Mouse (Mus musculus): ENCODE data around the gene Olfml1. TPM values are rescaled to one million over a fixed set of nuclear protein-coding genes. Genes with fewer than 3 reads are reported as not detected.

The Olfml1 gene
- polyA plus RNA-seq, 1 experiment from 2014 or later: not detected

DNA sequence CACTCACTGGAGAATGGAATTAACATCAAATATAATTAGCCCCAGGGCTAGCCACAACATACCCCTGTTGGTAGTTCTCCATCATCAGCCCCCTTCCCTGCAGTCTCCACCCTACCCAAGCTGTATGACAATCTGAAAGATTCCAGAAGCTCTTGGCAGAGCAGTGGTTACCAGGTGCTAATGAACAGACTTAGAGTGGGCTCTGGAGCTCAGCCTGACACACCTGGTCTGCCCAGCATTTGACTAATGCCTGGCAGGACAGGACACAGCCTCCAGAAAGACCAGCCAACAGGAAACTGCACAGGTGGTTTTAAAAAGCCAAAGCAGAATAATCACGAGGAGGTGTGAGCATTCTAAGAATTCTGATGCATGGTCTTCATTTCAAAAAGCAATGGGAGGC, 13.8 kb upstream of the Olfml1 start:
- ChIA-PET POLR2A (no interaction called here), CTCF (no interaction called here)
- H3K27me3 ChIP-seq: no peaks in the 10 kb centered on the region
- no peak for ATAC-seq
- DNase-seq (ENCODE audit: low read depth, low spot score): no peak
- in situ Hi-C loops (cut with MboI; ENCODE audit: low pct_unique_long_range_greater_than_20kb): no loop called here
- no peak for TF ChIP-seq CTCF (IDR thresholded peaks at IDR 0.05)

DNA sequence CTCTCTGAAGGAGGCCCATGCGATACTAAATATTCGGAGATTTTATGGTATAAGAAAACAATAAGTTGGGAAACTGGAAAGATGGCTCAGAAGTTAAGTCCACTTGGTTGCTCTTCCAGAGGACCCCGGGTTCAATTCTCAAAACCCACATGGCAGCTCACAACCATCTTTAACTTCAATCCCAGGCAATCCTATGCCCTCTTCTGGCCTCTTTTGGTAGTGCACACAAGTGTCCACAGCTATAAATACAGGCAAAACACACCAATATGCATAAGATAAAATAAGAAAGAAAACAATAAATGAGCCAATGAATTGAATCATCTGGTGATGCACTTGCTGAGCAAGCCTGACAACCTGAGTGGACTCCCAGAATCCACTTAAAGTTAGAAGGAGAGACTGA, 11.3 kb upstream of the Olfml1 start:
- H3K27me3 ChIP-seq: no peaks in the 10 kb centered on the region
- ChIA-PET POLR2A (no interaction called here), CTCF (no interaction called here)
- in situ Hi-C loops (cut with MboI; ENCODE audit: low pct_unique_long_range_greater_than_20kb): no loop called here
- DNase-seq (ENCODE audit: low read depth, low spot score) (no peak), ATAC-seq (no peak)
- peak; percentile 46 for TF ChIP-seq CTCF (IDR thresholded peaks at IDR 0.05)

DNA sequence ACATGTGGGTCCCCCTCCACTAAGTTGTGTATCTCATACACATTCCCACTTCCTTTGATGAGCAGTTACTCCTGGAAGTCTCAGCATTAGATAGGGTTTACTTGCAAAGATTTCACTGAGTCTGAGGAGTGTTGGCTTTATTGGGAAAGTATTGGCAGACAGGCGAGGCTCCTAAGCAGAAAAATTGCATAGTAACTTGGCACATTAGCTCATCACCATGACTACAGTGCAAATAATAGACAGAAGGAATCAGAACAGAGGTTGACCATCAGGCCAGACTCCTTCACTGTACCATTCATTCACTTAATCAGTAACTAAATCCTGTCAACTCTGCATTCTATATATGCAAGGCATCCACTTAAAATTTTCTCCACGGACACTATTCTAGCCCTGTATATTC, 6.6 kb upstream of the Olfml1 start:
- TF ChIP-seq CTCF (IDR thresholded peaks at IDR 0.05): no peak
- in situ Hi-C loops (cut with MboI; ENCODE audit: low pct_unique_long_range_greater_than_20kb): no loop called here
- CTCF ChIA-PET: no interaction called here
- DNase-seq (ENCODE audit: low read depth, low spot score): no peak
- POLR2A ChIA-PET: no interaction called here
- no peak for ATAC-seq
- H3K27me3 ChIP-seq: no peaks in the 10 kb centered on the region

DNA sequence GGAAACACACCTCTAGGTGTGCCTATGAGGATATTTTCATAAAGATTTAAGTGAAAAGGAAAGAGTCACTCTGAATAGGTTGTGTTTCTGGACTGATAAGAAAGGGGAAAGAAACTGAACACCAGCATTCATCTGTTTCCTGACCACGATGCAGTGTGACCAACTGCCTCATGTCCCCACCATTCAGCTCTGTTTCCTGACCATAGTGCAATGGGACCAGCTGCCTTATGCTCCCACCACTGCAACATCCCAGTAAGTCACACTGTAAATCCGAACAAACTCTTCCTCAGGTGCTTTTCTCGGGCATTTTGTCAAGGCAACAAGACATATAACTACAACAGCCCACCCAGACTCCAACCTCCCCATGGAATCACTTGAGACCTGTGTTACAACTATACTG, 5.7 kb upstream of the Olfml1 start:
- DNase-seq (ENCODE audit: low read depth, low spot score): no peak
- no peak for TF ChIP-seq CTCF (IDR thresholded peaks at IDR 0.05)
- in situ Hi-C loops (cut with MboI; ENCODE audit: low pct_unique_long_range_greater_than_20kb): no loop called here
- ChIA-PET POLR2A (no interaction called here), CTCF (no interaction called here)
- H3K27me3 ChIP-seq: peaks cover 6% of the 10 kb centered on the region
- ATAC-seq: no peak

DNA sequence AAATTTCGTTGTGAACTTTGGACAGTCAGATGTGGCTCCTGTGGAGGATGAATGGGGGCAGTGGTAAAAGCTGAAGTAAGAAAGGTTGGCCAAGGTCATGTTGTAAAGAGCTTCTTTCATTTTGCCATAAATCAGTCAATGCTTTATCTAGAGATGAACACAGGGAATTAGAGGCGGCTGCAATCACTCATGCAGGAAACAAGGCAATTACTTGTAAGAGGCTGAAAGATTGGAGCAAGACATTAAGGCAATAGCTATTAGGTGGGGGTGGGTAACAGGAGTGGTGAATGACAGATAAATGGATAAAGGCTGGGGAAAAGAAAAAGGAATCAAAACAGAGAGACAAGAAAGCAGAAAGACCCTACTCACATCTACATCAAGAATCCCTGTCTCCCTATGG, 3.5 kb upstream of the Olfml1 start:
- POLR2A ChIA-PET: no interaction called here
- DNase-seq (ENCODE audit: low read depth, low spot score): no peak
- in situ Hi-C loops (cut with MboI; ENCODE audit: low pct_unique_long_range_greater_than_20kb): no loop called here
- peaks cover 6% of the 10 kb centered on the region for H3K27me3 ChIP-seq
- no peak for TF ChIP-seq CTCF (IDR thresholded peaks at IDR 0.05)
- no peak for ATAC-seq
- CTCF ChIA-PET: interaction anchor here (0.7 kb wide), 1 partner anchor 343 kb away, joined by 3 read pairs; no protein-coding TSS in a partner anchor

DNA sequence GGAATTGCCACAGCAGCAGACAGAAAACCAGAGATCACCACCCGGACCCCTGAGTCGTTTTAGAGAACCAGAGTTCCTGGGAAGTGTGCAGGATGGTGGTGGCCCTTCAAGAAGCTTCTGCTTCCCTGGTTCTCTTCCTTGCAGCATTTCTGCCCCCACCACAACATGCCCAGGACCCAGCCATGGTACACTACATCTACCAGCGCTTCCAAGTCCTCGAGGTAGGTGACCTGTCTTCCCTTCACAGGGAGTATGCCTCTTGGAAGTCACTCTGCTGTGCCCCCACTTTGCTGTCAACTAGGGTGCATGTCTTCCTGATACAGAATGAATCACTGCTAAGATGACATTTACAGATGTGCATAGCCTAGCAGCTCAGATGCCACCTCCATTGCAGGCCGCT, 428 bp downstream of the Olfml1 start:
- in situ Hi-C loops (cut with MboI; ENCODE audit: low pct_unique_long_range_greater_than_20kb): no loop called here
- no peak for TF ChIP-seq CTCF (IDR thresholded peaks at IDR 0.05)
- ChIA-PET CTCF (no interaction called here), POLR2A (no interaction called here)
- DNase-seq (ENCODE audit: low read depth, low spot score): no peak
- no peak for ATAC-seq
- peaks cover 6% of the 10 kb centered on the region for H3K27me3 ChIP-seq

DNA sequence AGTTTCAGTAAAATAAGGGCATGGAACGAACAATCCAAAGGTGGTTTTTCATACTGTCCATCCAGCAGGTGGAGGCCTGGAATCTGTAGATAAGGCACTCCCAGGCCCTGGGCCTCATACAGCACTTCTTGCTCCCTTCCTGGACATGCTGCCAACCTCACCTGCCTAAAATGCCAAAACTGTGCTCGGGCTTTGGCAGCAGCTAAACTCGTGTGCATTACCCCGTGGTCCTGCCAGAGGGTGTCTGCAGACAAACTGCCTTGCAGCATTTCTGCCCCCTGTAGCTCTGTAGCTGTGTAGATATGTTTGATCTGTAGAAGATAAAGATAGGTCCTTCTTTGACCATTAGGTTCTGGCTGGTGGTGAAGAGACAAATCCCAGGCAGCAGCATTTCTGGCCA, 1.7 kb downstream of the Olfml1 start:
- POLR2A ChIA-PET: no interaction called here
- no peak for ATAC-seq
- CTCF ChIA-PET: no interaction called here
- DNase-seq (ENCODE audit: low read depth, low spot score): no peak
- no peak for TF ChIP-seq CTCF (IDR thresholded peaks at IDR 0.05)
- peaks cover 6% of the 10 kb centered on the region for H3K27me3 ChIP-seq
- in situ Hi-C loops (cut with MboI; ENCODE audit: low pct_unique_long_range_greater_than_20kb): no loop called here

DNA sequence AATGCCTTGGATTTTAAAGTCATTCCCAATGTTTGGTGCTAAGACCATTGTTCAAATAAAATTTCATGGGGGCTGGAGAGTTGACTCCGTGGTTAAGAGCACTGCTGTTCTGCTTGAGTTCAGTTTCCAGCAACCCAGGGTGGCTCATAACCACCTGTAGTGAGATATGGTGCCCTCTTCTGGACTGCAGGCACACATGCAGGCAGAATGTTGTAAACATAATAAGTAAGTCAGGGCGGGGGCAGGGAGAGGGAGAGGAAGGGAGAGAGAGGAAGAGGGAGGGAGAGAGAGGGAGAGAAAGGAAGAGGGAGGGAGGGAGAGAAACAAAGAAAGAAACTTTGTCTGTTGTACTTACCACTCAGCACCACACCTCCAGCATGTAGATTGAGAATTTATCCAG, 6.6 kb downstream of the Olfml1 start:
- ATAC-seq (no peak), DNase-seq (ENCODE audit: low read depth, low spot score) (no peak)
- H3K27me3 ChIP-seq: no peaks in the 10 kb centered on the region
- TF ChIP-seq CTCF (IDR thresholded peaks at IDR 0.05): no peak
- in situ Hi-C loops (cut with MboI; ENCODE audit: low pct_unique_long_range_greater_than_20kb): no loop called here
- CTCF ChIA-PET: no interaction called here
- POLR2A ChIA-PET: no interaction called here

DNA sequence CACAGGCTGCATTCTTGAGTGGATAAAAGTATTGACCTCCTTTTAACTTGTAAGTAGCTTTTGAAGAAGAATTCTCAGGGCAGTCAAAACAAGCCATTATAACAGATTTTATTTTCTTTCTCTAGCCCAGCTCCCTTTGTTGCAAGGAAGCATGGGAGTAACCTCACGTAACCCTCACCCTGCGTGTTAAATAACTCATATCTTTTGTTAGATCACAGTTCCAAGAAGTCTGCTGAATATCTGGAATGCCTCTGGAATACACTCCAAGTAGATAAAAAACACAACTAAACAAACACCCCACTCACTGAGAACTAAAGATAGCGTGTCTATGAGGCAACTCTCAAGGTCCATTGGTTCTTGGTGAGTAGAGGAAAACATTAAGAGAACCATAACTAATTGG, 7.0 kb downstream of the Olfml1 start:
- no peaks in the 10 kb centered on the region for H3K27me3 ChIP-seq
- TF ChIP-seq CTCF (IDR thresholded peaks at IDR 0.05): no peak
- ATAC-seq: no peak
- in situ Hi-C loops (cut with MboI; ENCODE audit: low pct_unique_long_range_greater_than_20kb): no loop called here
- DNase-seq (ENCODE audit: low read depth, low spot score): no peak
- CTCF ChIA-PET: no interaction called here
- POLR2A ChIA-PET: no interaction called here

DNA sequence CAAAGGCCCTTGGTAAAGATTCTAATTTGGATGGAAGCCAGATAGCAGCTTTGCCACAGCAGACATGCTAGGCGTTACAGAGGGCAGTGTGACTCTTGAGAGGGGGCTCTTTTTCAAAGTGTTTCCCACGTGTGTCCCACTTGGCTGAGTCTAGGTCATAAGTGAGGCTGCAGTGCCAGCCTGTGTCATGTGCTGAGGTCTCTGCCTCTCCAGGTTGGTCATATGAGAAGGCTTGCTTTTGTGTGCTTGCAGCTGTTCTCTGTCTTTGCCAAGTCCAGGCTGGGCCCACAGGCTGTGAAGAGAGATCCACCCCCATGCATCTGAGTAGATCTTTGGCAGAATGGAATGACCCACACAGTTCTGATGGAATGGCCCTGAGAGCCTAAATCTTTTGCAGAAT, 25.4 kb downstream of the Olfml1 start:
- no peak for TF ChIP-seq CTCF (IDR thresholded peaks at IDR 0.05)
- no peak for DNase-seq (ENCODE audit: low read depth, low spot score)
- no peaks in the 10 kb centered on the region for H3K27me3 ChIP-seq
- in situ Hi-C loops (cut with MboI; ENCODE audit: low pct_unique_long_range_greater_than_20kb): no loop called here
- ATAC-seq: no peak
- CTCF ChIA-PET: no interaction called here
- POLR2A ChIA-PET: no interaction called here

DNA sequence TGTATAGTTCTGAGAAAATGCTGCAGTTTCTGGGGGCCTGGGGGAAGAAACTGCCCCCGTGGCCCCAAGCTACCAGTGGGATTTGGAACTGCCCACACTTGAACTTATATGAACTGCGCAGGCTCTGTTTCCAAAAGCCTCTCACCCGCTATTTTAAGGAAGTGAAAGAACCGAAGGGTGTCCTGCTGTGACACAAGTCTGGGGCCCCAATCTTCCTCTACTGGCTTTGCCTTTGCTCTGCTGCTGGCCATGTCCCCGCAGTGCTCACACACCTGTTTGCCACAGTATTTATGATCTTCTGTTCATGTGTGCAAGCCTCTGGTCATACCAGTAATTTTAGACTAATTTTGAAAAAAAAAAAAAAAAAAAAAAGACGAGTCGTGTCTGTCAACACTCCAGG, 26.7 kb downstream of the Olfml1 start:
- ChIA-PET CTCF (interaction anchor here (1.3 kb wide), 1 partner anchor 19 kb away, joined by 4 read pairs; no protein-coding TSS in a partner anchor), POLR2A (no interaction called here)
- no peaks in the 10 kb centered on the region for H3K27me3 ChIP-seq
- DNase-seq (ENCODE audit: low read depth, low spot score) (no peak), ATAC-seq (no peak)
- in situ Hi-C loops (cut with MboI; ENCODE audit: low pct_unique_long_range_greater_than_20kb): no loop called here
- TF ChIP-seq CTCF (IDR thresholded peaks at IDR 0.05): no peak

DNA sequence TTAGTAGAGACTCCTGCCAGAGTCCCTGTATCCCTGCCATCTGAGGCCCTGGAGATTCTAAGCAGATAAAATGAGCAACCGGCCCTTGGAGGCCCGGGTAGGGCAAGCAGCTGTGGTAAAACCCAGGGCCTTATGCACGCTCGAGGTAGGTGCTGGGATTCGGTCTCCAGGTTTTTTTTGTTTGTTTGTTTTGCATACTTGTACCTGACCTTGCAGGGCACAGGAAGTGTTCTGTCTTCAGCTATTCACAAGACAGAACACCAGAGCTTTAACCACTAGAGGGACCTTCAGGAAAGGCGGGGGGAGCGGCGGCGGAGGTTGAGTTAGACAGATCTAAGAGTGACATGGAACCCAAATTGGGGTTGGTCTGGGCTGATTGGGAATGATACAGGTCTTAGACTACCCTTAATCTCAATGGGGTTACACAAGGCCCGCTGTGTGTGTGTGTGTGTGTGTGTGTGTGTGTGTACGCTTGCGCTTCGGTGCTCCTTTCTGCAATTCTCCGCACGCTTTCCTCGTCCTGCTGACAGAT, 27.1 kb downstream of the Olfml1 start:
- H3K27me3 ChIP-seq: no peaks in the 10 kb centered on the region
- POLR2A ChIA-PET: no interaction called here
- in situ Hi-C loops (cut with MboI; ENCODE audit: low pct_unique_long_range_greater_than_20kb): no loop called here
- ATAC-seq (peak; percentile 55), DNase-seq (ENCODE audit: low read depth, low spot score) (no peak)
- CTCF ChIA-PET: interaction anchor here (1.3 kb wide), 1 partner anchor 19 kb away, joined by 4 read pairs; no protein-coding TSS in a partner anchor
- no peak for TF ChIP-seq CTCF (IDR thresholded peaks at IDR 0.05)
